Mouse (Mus musculus): ENCODE results near the gene Ate1. TPM values are rescaled to one million over a fixed set of nuclear protein-coding genes. Genes with fewer than 3 reads are reported as not detected.
A peak's percentile ranks its signal among the peaks of the same experiment; 100 is the strongest.

The Ate1 gene
- polyA plus RNA-seq, 1 experiment from 2014 or later, result 101 TPM

GRCm38 (mm10) chr7:130386308-130386707 lies 133.9 kb downstream of the Ate1 start:
- ATAC-seq, result no peak

GRCm38 (mm10) chr7:130385732-130386294 lies 134.4 kb downstream of the Ate1 start:
- Histone ChIP-seq H3K4me2 (replicated peaks) (no peak overlapping the region), H3K4me1 (replicated peaks) (peaks cover 30% of the 10 kb centered on the region), H3K27ac (no peak overlapping the region), H3K36me3 (peaks cover 8% of the 10 kb centered on the region; the same call in 1 of the 2 replicates), H3K27me3 (peaks cover 32% of the 10 kb centered on the region), H3K9ac (replicated peaks) (no peak overlapping the region), H3K9me3 (no peaks in the 10 kb centered on the region), H3K4me3 (replicated peaks) (no peak overlapping the region)
- 0 out of 2 replicates have a peak, but pooled peaks have one; percentile 28 for ATAC-seq
- 34% methylated on average over 8 of the region's 8 CpGs for WGBS

More at GRCm38 (mm10) chr7:130386308-130386707, 133.9 kb downstream of the Ate1 start:
- WGBS, result 14% methylated on average over 3 of the region's 3 CpGs
- Histone ChIP-seq H3K36me3 (peaks cover 8% of the 10 kb centered on the region; the same call in 1 of the 2 replicates), H3K4me1 (replicated peaks) (peaks cover 25% of the 10 kb centered on the region), H3K4me3 (replicated peaks) (no peak overlapping the region), H3K27me3 (peaks cover 32% of the 10 kb centered on the region), H3K9me3 (no peaks in the 10 kb centered on the region), H3K4me2 (replicated peaks) (no peak overlapping the region), H3K27ac (no peak overlapping the region), H3K9ac (replicated peaks) (no peak overlapping the region)

- no peak overlapping the region for H3K4me2 ChIP-seq (replicated peaks)
- H3K9me3 ChIP-seq, result no peaks in the 10 kb centered on the region
- no peak overlapping the region for H3K9ac ChIP-seq (replicated peaks)
- H3K27me3 ChIP-seq, result peaks cover 54% of the 10 kb centered on the region
- peak overlapping the region; percentile 59 for H3K27ac ChIP-seq
- no peak overlapping the region for H3K4me3 ChIP-seq (replicated peaks)
- 84% methylated on average over 13 of the region's 13 CpGs for WGBS
- H3K36me3 ChIP-seq, result peaks cover 3% of the 10 kb centered on the region; the same call in 1 of the 2 replicates
- peaks cover 33% of the 10 kb centered on the region for H3K4me1 ChIP-seq (replicated peaks)
- 0 out of 2 replicates have a peak, but pooled peaks have one; percentile 13 for ATAC-seq
Observed at GRCm38 (mm10) chr7:130382126-130382525, 138.0 kb downstream of the Ate1 start.

- Histone ChIP-seq H3K9me3 (no peaks in the 10 kb centered on the region), H3K4me2 (replicated peaks) (no peak overlapping the region), H3K27me3 (peaks cover 56% of the 10 kb centered on the region), H3K9ac (replicated peaks) (no peak overlapping the region), H3K27ac (peak overlapping the region; percentile 59), H3K4me3 (replicated peaks) (no peak overlapping the region), H3K36me3 (no peaks in the 10 kb centered on the region), H3K4me1 (replicated peaks) (peaks cover 27% of the 10 kb centered on the region)
- 34% methylated on average over 8 of the region's 8 CpGs for WGBS
- peak; percentile 74 for ATAC-seq
Observed at GRCm38 (mm10) chr7:130381387-130381951, 138.7 kb downstream of the Ate1 start.

GRCm38 (mm10) chr7:130380769-130381355 lies 139.3 kb downstream of the Ate1 start:
- Histone ChIP-seq H3K4me2 (replicated peaks) (no peak overlapping the region), H3K9me3 (no peaks in the 10 kb centered on the region), H3K4me3 (replicated peaks) (no peak overlapping the region), H3K27ac (peak overlapping the region; percentile 59; the same call in 1 of the 2 replicates), H3K4me1 (replicated peaks) (peaks cover 21% of the 10 kb centered on the region), H3K27me3 (peaks cover 59% of the 10 kb centered on the region), H3K36me3 (no peaks in the 10 kb centered on the region), H3K9ac (replicated peaks) (no peak overlapping the region)
- no peak; the same call in 1 of the 2 replicates for ATAC-seq
- WGBS, result 81% methylated on average over 8 of the region's 8 CpGs

GRCm38 (mm10) chr7:130380367-130380766 lies 139.8 kb downstream of the Ate1 start:
- 79% methylated on average over 7 of the region's 7 CpGs for WGBS
- no peak overlapping the region for H3K4me2 ChIP-seq (replicated peaks)

GRCm38 (mm10) chr7:130379886-130380285 lies 140.3 kb downstream of the Ate1 start:
- peaks cover 14% of the 10 kb centered on the region for H3K4me1 ChIP-seq (replicated peaks)
- ATAC-seq, result no peak
- H3K9me3 ChIP-seq, result no peaks in the 10 kb centered on the region
- H3K27ac ChIP-seq, result no peak overlapping the region
- 91% methylated on average over 5 of the region's 5 CpGs for WGBS
- H3K4me3 ChIP-seq (replicated peaks), result no peak overlapping the region
- H3K4me2 ChIP-seq (replicated peaks), result no peak overlapping the region
- no peak overlapping the region for H3K9ac ChIP-seq (replicated peaks)
- peaks cover 67% of the 10 kb centered on the region for H3K27me3 ChIP-seq
- H3K36me3 ChIP-seq, result no peaks in the 10 kb centered on the region

More at GRCm38 (mm10) chr7:130380367-130380766, 139.8 kb downstream of the Ate1 start:
- Histone ChIP-seq H3K9me3 (no peaks in the 10 kb centered on the region), H3K36me3 (no peaks in the 10 kb centered on the region), H3K9ac (replicated peaks) (no peak overlapping the region), H3K27ac (no peak overlapping the region), H3K4me3 (replicated peaks) (no peak overlapping the region), H3K27me3 (peaks cover 64% of the 10 kb centered on the region), H3K4me1 (replicated peaks) (peaks cover 16% of the 10 kb centered on the region)
- ATAC-seq, result peak; percentile 50; the same call in 1 of the 2 replicates

GRCm38 (mm10) chr7:130378308-130378707 lies 141.9 kb downstream of the Ate1 start:
- Histone ChIP-seq H3K9me3 (no peaks in the 10 kb centered on the region), H3K4me3 (replicated peaks) (no peak overlapping the region)
- WGBS, result 93% methylated on average over 3 of the region's 3 CpGs

GRCm38 (mm10) chr7:130374311-130374710 lies 145.9 kb downstream of the Ate1 start:
- Histone ChIP-seq H3K9ac (replicated peaks) (no peak overlapping the region), H3K4me3 (replicated peaks) (no peak overlapping the region), H3K27me3 (peaks cover 89% of the 10 kb centered on the region), H3K9me3 (no peaks in the 10 kb centered on the region; the same call in 1 of the 2 replicates), H3K36me3 (no peaks in the 10 kb centered on the region), H3K4me2 (replicated peaks) (no peak overlapping the region), H3K27ac (no peak overlapping the region), H3K4me1 (replicated peaks) (peaks cover 9% of the 10 kb centered on the region)
- 89% methylated on average over 9 of the region's 9 CpGs for WGBS
- no peak for ATAC-seq

More at GRCm38 (mm10) chr7:130378308-130378707, 141.9 kb downstream of the Ate1 start:
- Histone ChIP-seq H3K9ac (replicated peaks) (no peak overlapping the region), H3K4me1 (replicated peaks) (peaks cover 14% of the 10 kb centered on the region), H3K4me2 (replicated peaks) (no peak overlapping the region), H3K36me3 (no peaks in the 10 kb centered on the region), H3K27me3 (peaks cover 67% of the 10 kb centered on the region), H3K27ac (no peak overlapping the region)
- ATAC-seq, result no peak

- Histone ChIP-seq H3K36me3 (no peaks in the 10 kb centered on the region), H3K4me2 (replicated peaks) (peak overlapping the region; percentile 41), H3K4me3 (replicated peaks) (0 out of 2 replicates have a peak overlapping the region, but pooled peaks have one; percentile 1), H3K4me1 (replicated peaks) (peaks cover 36% of the 10 kb centered on the region), H3K9ac (replicated peaks) (no peak overlapping the region), H3K9me3 (peaks cover 2% of the 10 kb centered on the region; the same call in 1 of the 2 replicates), H3K27ac (peak overlapping the region; percentile 35), H3K27me3 (peaks cover 64% of the 10 kb centered on the region)
- WGBS, result 7% methylated on average over 24 of the region's 24 CpGs
- peak; percentile 65 for ATAC-seq
Observed at GRCm38 (mm10) chr7:130368827-130369641, 151.1 kb downstream of the Ate1 start.

- peaks cover 5% of the 10 kb centered on the region for H3K9me3 ChIP-seq
- 0 out of 2 replicates have a peak overlapping the region, but pooled peaks have one; percentile 1 for H3K4me3 ChIP-seq (replicated peaks)
- H3K9ac ChIP-seq (replicated peaks), result no peak overlapping the region
- no peaks in the 10 kb centered on the region for H3K36me3 ChIP-seq
- H3K4me1 ChIP-seq (replicated peaks), result peaks cover 36% of the 10 kb centered on the region
- H3K27me3 ChIP-seq, result peaks cover 56% of the 10 kb centered on the region
- 4% methylated on average over 13 of the region's 13 CpGs for WGBS
- H3K27ac ChIP-seq, result peak overlapping the region; percentile 35
- peak overlapping the region; percentile 41 for H3K4me2 ChIP-seq (replicated peaks)
- no peak for ATAC-seq
Observed at GRCm38 (mm10) chr7:130368036-130368826, 151.9 kb downstream of the Ate1 start.
